Mouse (Mus musculus) megakaryocyte, embryonic 14.5 days (primary cell): Measurements from ENCODE around the gene Maml2. TPM values are rescaled to one million over a fixed set of nuclear protein-coding genes. Genes with fewer than 3 reads are reported as not detected.

ENCODE experiments used
- H3K27me3 ChIP-seq: replicated peaks from 2 replicates; pipeline ENCODE3; 2012; ENCODE audit warnings: inconsistent platforms
- H3K36me3 ChIP-seq: replicated peaks from 2 replicates; pipeline ENCODE3; 2012; ENCODE audit warnings: low read length, inconsistent platforms, mixed read lengths
- H3K4me1 ChIP-seq: 2 replicates; pipeline ENCODE4 v1.6.1; 2012; ENCODE audit warnings: inconsistent platforms
- H3K4me3 ChIP-seq: replicated peaks from 2 replicates; pipeline ENCODE3; 2012; ENCODE audit warnings: moderate library complexity, mild to moderate bottlenecking, inconsistent platforms
- H3K9me3 ChIP-seq: 2 replicates; pipeline ENCODE4 v1.6.1; 2012; ENCODE audit warnings: inconsistent platforms
- FLI1 ChIP-seq: IDR thresholded peaks from 2 replicates; pipeline ENCODE4 v1.6.1; 2012; ENCODE audit warnings: low read length, inconsistent platforms, mixed read lengths
- GATA1 ChIP-seq: IDR thresholded peaks from 3 replicates; pipeline ENCODE4 v1.6.1; 2012; ENCODE audit warnings: mixed read lengths, low read length, inconsistent platforms, borderline replicate concordance
- polyA plus RNA-seq: library from polyadenylated mRNA; stranded (reverse); fragments of >175 nt; gene quantifications from 2 replicates; pipeline ENCODE4 v1.2.3, GENCODE M21; 2012; ENCODE audit warnings: low replicate concordance; ENCODE audit not compliant: insufficient read depth

Gene Maml2
- polyA plus RNA-seq, 1 experiment = 0.09 TPM

DNA sequence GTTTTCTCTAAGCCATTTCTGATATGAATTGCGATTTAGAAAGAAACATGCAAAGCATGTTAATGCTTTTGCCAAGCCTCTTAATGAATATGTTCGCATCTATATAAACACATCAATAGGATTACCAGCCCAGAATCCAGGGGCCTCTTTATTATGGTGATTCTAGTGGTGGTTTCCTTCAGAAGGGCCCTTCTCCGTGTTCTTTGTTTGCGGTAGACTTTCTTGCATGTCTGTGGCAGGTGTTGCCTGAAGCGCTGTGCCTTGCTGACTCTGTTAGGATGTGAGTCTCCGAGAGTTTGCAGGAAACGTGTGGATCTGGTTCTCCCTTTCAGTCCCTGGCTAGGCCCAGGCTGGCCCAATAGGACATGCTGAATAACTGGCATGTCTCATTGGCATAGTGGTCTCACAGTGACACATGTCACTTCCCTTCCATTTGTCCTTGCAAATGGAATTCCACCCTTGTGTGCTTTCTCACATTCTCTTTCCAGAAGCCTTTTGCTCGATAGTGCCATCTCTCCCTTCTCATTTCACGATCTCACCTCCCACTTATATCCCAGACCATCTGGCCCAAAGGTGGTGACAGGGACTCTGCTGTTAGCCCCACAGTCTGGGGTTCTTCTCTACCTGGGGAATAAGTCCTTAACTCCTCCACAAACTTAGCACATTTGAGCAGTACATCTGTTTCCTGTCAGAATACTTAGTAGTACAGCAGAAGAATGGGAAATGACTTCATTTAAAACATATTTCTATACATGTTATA lies 224.5 kb downstream of the Maml2 start:
- Histone ChIP-seq H3K9me3 (no peaks in the 10 kb centered on the region), H3K4me1 (peaks cover 39% of the 10 kb centered on the region), H3K27me3 (peaks cover 12% of the 10 kb centered on the region), H3K4me3 (no peak overlapping the region), H3K36me3 (no peaks in the 10 kb centered on the region)
- TF ChIP-seq FLI1 (no peak), GATA1 (no peak)

DNA sequence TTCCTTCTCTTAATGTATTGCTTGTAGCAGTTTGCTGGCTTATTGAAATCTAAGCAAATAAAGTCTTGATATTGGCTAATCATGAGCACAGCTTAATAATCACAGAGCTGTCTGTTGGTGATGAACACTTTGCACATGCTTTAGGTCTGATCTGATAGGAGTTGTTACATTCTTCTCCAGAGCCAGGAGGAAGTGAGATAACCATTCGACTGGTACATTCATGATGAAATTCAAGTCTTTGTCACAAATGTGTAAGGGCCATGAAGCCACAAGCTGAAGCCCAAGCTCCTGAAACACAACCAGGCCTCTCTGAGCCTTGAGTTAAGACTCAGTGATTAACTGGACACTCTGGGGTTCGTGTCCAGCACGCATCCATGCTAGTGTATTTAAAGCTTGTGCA lies 225.3 kb downstream of the Maml2 start:
- H3K4me3 ChIP-seq = no peak overlapping the region
- peaks cover 42% of the 10 kb centered on the region for H3K4me1 ChIP-seq
- TF ChIP-seq FLI1 (no peak), GATA1 (no peak)
- no peaks in the 10 kb centered on the region for H3K9me3 ChIP-seq
- no peaks in the 10 kb centered on the region for H3K36me3 ChIP-seq
- peaks cover 12% of the 10 kb centered on the region for H3K27me3 ChIP-seq

DNA sequence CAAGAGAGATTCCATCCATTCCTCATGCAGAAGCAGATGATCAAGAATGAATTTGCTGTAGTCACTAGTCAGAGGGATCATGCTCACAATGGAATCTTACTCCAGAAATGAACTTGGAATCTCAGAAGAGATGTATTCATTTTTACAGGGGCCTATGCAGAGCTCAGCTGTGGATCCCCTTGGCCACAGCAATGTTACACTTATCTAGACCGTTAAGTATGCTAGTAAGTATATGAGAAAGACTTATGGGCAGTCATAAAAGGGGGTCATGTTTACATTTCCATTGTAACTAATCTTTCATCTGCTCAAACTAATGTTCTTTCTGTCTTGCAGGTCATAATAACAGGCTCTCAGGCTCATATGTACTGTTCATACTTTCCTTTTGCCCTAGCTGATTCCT lies 227.3 kb downstream of the Maml2 start:
- Histone ChIP-seq H3K4me1 (peaks cover 37% of the 10 kb centered on the region), H3K4me3 (no peak overlapping the region), H3K9me3 (no peaks in the 10 kb centered on the region), H3K27me3 (peaks cover 6% of the 10 kb centered on the region), H3K36me3 (no peaks in the 10 kb centered on the region)
- TF ChIP-seq GATA1 = no peak
- TF ChIP-seq FLI1 = no peak

DNA sequence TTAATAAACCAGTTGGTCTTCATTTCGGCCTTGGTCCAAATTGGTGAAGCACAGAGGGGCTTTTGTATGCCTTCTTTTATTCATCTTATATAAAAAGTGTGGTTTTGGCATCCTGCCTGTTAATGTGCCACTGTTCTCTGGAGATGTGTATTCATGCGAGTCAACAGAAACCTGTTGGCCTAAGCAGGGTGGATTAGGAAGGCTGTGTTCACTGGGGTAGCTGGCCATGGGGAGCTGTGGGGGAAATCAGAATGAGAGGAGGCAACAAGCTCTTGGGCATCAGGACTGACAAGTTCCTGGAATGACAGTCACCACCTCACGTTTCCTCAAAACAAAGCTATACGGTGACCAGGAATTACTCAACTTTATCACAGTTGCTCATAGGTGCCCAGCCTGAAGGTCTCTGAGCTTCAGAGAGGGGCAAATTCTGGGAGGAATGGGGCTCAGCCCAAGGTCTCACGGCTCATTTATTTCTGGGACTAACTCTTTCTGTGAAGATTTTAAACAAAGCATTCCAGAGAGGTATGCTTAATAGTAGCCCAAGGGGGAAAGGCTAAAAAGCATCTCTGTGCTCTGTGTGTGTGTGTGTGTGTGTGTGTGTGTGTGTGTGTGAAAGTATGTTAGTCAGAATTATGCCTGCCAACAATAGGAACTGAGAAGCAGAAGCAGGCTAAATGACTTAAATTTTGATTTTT lies 228.0 kb downstream of the Maml2 start:
- no peak overlapping the region for H3K4me3 ChIP-seq
- no peaks in the 10 kb centered on the region for H3K36me3 ChIP-seq
- H3K27me3 ChIP-seq = peaks cover 7% of the 10 kb centered on the region
- TF ChIP-seq GATA1 = no peak
- peaks cover 39% of the 10 kb centered on the region for H3K4me1 ChIP-seq
- no peaks in the 10 kb centered on the region for H3K9me3 ChIP-seq

DNA sequence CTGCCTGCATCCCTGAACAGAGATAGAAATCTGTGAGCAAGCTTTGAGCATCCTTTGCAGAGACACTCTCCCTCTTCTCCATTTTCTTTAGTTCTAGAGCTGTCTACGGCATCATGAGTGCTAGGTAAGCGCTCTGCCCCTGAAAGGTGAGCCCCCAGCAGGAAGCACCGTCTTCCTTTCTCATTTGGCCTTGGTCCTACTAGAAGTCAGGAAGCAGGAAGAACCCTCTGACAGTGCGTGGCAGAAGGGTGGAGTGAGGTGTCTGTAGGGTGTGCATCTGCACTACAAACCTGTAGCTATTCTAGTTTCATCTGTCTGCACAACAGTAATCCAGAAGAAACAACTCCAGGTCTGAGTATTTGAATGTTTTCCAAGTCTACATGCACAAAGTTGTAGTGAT lies 232.8 kb downstream of the Maml2 start:
- Histone ChIP-seq H3K27me3 (peaks cover 2% of the 10 kb centered on the region), H3K4me1 (peaks cover 30% of the 10 kb centered on the region), H3K4me3 (no peak overlapping the region), H3K36me3 (no peaks in the 10 kb centered on the region), H3K9me3 (no peaks in the 10 kb centered on the region)
- TF ChIP-seq FLI1 = no peak
- TF ChIP-seq GATA1 = no peak

DNA sequence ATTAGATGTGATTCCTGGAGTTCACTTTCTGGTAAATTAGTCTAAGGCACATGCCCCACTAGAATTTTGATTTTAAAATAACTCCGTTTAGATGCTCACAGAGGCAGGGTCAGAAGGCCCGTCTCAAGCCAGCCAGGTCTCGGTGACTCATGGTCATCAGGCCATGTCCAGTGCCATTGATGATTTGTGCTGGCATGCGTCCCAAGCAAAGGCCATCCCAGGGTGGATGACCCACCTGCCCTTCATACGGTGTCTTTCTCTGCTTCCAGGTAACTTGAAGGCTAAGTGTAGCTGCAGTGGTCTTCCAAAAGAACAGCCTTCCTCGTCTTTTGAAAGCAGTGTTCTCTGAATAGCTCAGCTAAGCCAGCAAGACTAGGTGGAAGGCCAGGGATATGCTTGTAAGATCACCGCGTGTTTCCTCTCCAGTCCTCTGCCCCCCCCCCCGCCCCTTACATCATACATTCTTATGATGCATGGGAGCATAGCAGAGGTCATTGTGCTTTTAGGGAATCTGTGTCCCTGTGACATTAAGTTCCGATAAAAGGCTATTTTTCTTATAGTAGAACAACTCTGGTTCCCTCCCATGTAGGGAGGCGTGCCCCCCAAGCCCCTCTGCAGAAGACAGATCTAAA lies 235.4 kb downstream of the Maml2 start:
- Histone ChIP-seq H3K9me3 (no peaks in the 10 kb centered on the region), H3K36me3 (no peaks in the 10 kb centered on the region), H3K27me3 (peaks cover 2% of the 10 kb centered on the region), H3K4me1 (peaks cover 34% of the 10 kb centered on the region), H3K4me3 (peak overlapping the region; percentile 23)
- no peak for TF ChIP-seq GATA1
- TF ChIP-seq FLI1 = no peak

DNA sequence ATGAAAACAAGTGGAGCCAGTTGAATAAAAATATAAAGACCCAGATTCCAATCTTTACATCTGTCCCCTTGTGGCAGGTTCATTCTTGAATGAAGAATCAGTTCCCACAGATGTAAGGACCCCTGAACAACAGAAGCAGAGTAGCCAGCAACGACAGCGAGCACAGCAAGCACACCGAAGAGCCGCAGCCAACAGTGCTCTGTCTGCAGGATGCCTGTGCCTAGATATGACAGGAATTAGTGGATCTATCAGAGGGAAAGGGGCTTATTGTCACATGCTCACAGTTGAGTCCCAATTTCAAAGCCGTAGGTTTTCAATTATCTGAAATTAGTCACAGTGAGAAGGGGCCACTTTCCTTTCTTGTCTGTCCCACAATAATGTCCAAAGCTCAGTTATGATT lies 238.0 kb downstream of the Maml2 start:
- Histone ChIP-seq H3K4me1 (peaks cover 43% of the 10 kb centered on the region), H3K9me3 (no peaks in the 10 kb centered on the region), H3K36me3 (no peaks in the 10 kb centered on the region), H3K4me3 (no peak overlapping the region), H3K27me3 (no peaks in the 10 kb centered on the region)
- TF ChIP-seq FLI1 = no peak
- no peak for TF ChIP-seq GATA1

DNA sequence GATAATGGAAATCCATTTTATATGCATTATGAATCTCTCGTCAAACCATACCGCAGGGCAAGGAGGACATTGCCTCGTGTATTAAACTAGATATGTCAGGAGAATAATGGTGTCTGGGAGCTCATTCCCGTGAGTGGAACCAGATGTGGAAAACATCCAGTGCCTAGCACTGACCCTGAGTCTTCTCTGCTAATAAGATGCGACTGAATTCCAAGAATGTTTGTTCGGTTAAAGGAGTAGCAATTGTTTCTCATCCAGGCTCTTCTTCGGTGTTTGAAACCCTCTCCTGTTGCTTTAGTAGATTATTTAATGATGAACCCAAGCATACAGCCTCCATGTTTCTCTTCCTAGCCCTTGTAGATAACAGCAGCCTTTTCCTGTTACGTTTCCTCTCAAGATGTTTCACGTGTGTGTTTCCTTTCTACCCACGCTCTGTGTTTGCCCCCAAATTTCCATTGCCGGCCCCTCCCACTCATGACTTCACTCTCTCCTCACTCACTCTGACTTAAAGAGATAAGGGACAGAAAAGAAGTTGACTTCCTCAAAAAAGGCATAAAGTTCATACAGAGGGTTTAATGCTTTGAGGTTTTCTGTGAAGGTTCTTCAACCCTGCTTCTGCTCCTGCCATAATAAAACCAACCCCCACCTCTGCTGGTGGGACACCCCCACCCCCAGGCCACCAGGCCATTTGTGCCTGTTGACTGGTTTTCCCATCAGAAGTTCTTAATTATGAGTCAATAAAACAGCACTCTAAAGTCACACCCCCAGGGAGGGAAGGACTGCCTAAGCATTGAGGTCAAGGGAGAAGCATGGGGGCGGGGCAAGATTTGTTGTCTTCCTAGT lies 238.9 kb downstream of the Maml2 start:
- Histone ChIP-seq H3K4me3 (peak overlapping the region; percentile 85), H3K9me3 (no peaks in the 10 kb centered on the region), H3K36me3 (no peaks in the 10 kb centered on the region), H3K27me3 (no peaks in the 10 kb centered on the region), H3K4me1 (peaks cover 47% of the 10 kb centered on the region)
- TF ChIP-seq FLI1 (no peak), GATA1 (no peak; the same call in 2 of the 3 replicates)

DNA sequence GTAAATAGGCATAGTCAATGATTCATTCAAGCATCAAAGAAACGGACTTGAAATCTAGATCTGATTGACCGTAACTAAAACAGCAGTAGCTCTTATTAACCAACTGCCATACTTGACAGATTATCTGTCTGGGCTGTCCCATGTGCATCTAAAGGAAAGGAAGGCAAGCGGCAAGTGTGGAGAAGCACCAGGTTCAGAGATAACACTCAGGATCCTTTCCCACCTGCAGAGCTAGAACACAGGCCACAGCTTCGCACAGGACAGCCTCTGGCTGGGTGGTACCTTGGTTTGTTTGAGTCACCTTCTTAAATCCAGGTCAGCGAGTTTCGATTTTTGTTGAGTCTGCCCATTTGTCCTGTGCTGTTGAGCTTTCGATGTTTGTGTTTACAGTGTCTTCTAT lies 240.4 kb downstream of the Maml2 start:
- Histone ChIP-seq H3K36me3 (no peaks in the 10 kb centered on the region), H3K9me3 (no peaks in the 10 kb centered on the region), H3K4me1 (peaks cover 48% of the 10 kb centered on the region), H3K4me3 (no peak overlapping the region), H3K27me3 (no peaks in the 10 kb centered on the region)
- TF ChIP-seq FLI1 (no peak), GATA1 (no peak)
